Mouse (Mus musculus) ES-E14 (cell line): ENCODE data around the gene Tmub1.

Experiments
- CHD2 ChIP-seq: IDR thresholded peaks from 2 replicates; pipeline ENCODE4 v1.6.1; 2014; ENCODE audit warnings: mild to moderate bottlenecking, low read depth, low read length, inconsistent platforms
- HCFC1 ChIP-seq: IDR thresholded peaks from 2 replicates; pipeline ENCODE4 v1.6.1; 2012; ENCODE audit warnings: low read length, inconsistent platforms, borderline replicate concordance; ENCODE audit not compliant: insufficient read depth
- MAFK ChIP-seq: IDR thresholded peaks from 2 replicates; pipeline ENCODE4 v1.6.1; 2014; ENCODE audit warnings: mild to moderate bottlenecking, low read depth, low read length, inconsistent platforms; ENCODE audit not compliant: insufficient read depth
- ZC3H11A ChIP-seq: IDR thresholded peaks from 2 replicates; pipeline ENCODE4 v1.6.1; 2012; ENCODE audit warnings: low read depth, mild to moderate bottlenecking, inconsistent platforms, low read length, borderline replicate concordance
- ZNF384 ChIP-seq: IDR thresholded peaks from 2 replicates; pipeline ENCODE4 v1.6.1; 2012; ENCODE audit warnings: low read depth, low read length, inconsistent platforms

- no peak for TF ChIP-seq ZNF384
- peak; percentile 99 for TF ChIP-seq HCFC1
- TF ChIP-seq ZC3H11A = no peak
- TF ChIP-seq CHD2 = peak; percentile 82; the same call in 1 of the 2 replicates
- TF ChIP-seq MAFK = no peak
Measured at GRCm38 (mm10) chr5:24423129-24424003, 24.3 kb downstream of the Tmub1 start, which contains the start of the genes Cdk5 and Slc4a2.
